Mouse (Mus musculus): ENCODE measurements at regions not wholly inside any gene's neighbourhood (a gene's known extent, or its start where the extent isn't known, plus 50 kb on each side); places are given as distances from the start of the nearest gene placed in this dataset.
"Not testable (repeated sequence)": the region's sequence is repeated elsewhere in the genome, so short reads cannot be mapped to it uniquely, and the experiment has no call there.

DNA sequence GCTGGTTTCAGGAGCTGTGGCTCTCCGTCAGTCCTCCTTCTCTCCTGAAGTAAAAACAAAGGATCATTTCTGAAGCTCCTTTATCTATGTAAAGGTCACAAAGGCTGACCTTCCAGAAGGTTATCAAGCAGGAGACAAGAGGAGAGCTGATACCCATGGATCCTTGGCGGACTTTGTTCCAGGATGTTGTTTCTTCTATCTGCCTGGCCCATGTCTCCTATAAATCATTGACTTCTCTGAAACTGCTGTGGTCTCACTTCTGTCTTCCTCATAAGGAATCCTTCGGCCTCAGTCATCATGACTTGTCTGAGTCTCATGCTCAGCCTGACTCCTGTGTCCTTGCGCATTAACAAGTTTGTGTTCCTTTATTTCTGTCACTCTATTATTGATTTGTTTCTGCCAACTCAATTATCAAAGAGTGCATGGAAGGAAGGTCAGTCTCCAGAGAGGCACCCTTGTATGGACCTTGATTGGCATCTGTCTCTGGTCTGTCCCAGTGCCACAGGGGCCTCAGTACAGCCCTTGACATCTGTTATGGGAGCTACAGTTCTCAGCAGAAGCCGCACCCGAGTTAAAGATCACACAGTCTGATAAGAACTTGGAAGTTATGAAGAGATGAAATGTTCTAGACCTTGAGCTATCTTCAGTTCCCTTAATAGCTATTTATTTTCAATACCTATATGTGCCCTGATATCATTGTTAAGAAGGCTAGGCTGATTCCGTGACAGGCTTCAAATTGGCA, 53.2 kb upstream of the Dazl start:
- WGBS: 88% methylated on average over 7 of the region's 7 CpGs
- Histone ChIP-seq H3K4me1 (replicated peaks) (no peaks in the 10 kb centered on the region), H3K27me3 (no peaks in the 10 kb centered on the region), H3K4me2 (no peak overlapping the region), H3K9ac (replicated peaks) (no peak overlapping the region), H3K36me3 (no peaks in the 10 kb centered on the region), H3K4me3 (replicated peaks) (no peak overlapping the region), H3K9me3 (no peaks in the 10 kb centered on the region), H3K27ac (no peak overlapping the region)
- no peak for ATAC-seq (ENCODE audit: insufficient number of reproducible peaks, insufficient read depth, low FRiP score, low TSS enrichment, low read depth)

DNA sequence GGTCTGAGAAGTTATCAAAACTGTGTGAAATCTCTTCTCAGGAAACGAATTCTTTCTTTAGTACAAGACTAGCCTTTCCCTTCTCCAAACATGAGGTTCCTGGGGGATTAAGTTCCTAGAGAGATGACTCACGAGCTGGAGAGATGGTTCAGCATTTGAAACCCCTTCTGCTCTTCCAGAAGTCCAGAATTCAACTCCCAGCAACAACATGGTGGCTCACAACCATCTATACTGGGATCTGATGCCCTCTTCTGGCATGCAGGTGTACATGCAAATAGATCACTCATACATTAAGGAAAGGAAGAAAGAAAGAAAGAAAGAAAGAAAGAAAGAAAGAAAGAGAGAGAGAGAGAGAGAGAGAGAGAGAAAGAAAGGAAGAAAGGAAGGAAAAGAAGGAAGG, 60.4 kb upstream of the Dazl start:
- not testable (repeated sequence) for H3K27me3 ChIP-seq; ATAC-seq (ENCODE audit: insufficient number of reproducible peaks, insufficient read depth, low FRiP score, low TSS enrichment, low read depth); H3K4me1 ChIP-seq (replicated peaks); H3K36me3 ChIP-seq; H3K9me3 ChIP-seq; H3K27ac ChIP-seq; H3K4me3 ChIP-seq (replicated peaks); H3K9ac ChIP-seq (replicated peaks); H3K4me2 ChIP-seq
- WGBS: 78% methylated on average over 2 of the region's 2 CpGs

DNA sequence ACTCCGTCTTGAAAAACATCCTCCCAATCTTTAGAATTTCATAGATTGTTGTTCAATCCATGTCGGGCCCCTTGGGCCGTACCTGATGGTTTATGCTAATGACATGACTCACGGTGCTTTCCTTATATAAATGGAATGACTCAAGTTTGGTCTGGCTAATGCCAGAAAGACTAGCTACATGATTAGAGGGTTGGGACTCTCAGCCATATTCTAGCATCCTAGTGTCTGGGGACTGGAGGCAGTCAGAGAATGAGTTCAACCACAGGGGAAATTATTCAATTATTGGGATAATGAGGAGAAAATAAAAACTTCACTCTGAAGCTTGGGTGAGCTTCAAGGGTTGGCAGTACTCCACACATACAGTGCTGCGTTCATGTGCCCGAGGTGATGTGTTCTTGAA, 60.9 kb upstream of the Dazl start:
- H3K36me3 ChIP-seq: no peaks in the 10 kb centered on the region
- H3K4me3 ChIP-seq (replicated peaks): no peak overlapping the region
- 86% methylated on average over 6 of the region's 6 CpGs for WGBS
- no peaks in the 10 kb centered on the region for H3K4me1 ChIP-seq (replicated peaks)
- no peak overlapping the region for H3K4me2 ChIP-seq
- no peaks in the 10 kb centered on the region for H3K9me3 ChIP-seq
- no peak overlapping the region for H3K9ac ChIP-seq (replicated peaks)
- no peak overlapping the region for H3K27ac ChIP-seq
- ATAC-seq (ENCODE audit: insufficient number of reproducible peaks, insufficient read depth, low FRiP score, low TSS enrichment, low read depth): no peak
- H3K27me3 ChIP-seq: no peaks in the 10 kb centered on the region

DNA sequence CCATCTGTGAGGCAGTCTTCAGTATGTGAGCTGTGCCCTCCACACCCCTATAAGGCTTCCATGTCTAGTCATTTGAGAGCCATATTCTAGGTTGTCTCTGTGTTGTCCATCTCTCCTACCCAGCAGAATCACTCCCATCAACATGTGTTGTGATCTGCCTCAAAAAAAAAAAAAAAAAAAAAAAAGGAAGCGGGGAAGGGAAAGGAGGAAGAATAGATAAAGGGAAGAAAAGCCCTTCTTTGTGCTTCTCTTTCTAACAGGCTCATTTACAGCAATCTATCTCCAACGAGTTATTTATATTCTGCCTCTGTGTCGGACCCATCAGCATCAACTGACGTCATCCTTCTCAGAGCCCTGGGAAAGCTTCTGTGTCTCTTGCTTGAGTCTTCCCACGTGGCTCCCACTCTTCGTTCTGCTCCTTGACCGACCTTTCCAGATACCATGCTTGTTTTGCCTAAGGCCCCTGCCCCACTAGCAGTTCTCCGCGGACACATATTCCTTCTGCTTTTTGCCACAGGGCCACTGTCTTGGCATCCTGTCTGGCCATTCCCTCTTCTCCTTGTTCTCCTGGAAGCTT, 68.3 kb upstream of the Dazl start:
- no peaks in the 10 kb centered on the region for H3K9me3 ChIP-seq
- no peak for ATAC-seq (ENCODE audit: insufficient number of reproducible peaks, insufficient read depth, low FRiP score, low TSS enrichment, low read depth)
- 78% methylated on average over 9 of the region's 9 CpGs for WGBS
- no peak overlapping the region for H3K9ac ChIP-seq (replicated peaks)
- no peak overlapping the region for H3K27ac ChIP-seq
- H3K4me2 ChIP-seq: no peak overlapping the region
- no peak overlapping the region for H3K4me3 ChIP-seq (replicated peaks)
- no peaks in the 10 kb centered on the region for H3K27me3 ChIP-seq
- H3K36me3 ChIP-seq: no peaks in the 10 kb centered on the region
- H3K4me1 ChIP-seq (replicated peaks): 0 out of 2 replicates have a peak, but pooled peaks cover 6% of the 10 kb centered on the region

DNA sequence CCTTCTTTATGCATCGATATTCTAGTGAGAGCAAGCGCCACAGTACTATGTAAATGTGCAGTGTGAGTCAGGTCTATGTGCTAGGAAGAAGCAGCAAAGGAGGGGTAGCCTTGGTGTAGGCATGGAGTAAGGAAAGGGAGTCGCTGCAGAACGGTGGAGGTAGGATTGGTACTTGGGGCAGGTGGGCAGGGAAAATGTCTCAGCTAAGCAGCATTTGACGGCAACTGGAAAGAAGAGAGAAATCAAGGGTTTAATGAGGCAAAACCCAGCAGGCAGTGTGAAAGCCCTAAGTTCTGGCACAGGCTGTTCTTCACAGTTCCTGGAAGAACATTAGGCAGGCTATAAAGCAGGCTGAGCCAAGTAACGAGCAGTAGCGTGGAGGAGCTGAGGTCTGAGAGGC, 72.0 kb upstream of the Dazl start:
- Histone ChIP-seq H3K9me3 (no peaks in the 10 kb centered on the region), H3K36me3 (no peaks in the 10 kb centered on the region), H3K4me1 (replicated peaks) (0 out of 2 replicates have a peak, but pooled peaks cover 6% of the 10 kb centered on the region), H3K4me2 (no peak overlapping the region), H3K27ac (no peak overlapping the region), H3K27me3 (no peaks in the 10 kb centered on the region), H3K4me3 (replicated peaks) (no peak overlapping the region), H3K9ac (replicated peaks) (no peak overlapping the region)
- no peak for ATAC-seq (ENCODE audit: insufficient number of reproducible peaks, insufficient read depth, low FRiP score, low TSS enrichment, low read depth)
- 68% methylated on average over 7 of the region's 7 CpGs for WGBS

DNA sequence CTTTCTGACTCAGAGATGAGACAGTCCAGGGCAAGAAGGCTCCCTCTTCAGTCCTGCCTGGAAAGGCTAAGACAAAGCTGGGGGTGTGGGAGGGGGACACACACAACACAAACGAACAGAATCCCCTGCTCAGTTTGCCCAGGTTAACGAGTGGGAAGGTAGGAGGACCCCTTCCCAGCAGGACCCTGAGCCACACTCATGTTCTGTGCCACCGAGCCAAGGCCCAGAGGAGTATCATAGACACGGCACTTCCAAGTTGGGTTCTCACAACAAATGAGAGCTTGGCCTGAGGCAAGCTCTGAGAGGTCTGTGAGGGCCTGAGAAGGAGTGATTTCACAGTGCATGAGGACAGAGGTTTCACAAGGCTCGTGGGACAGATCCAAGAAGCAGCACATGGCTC, 72.7 kb upstream of the Dazl start:
- no peak overlapping the region for H3K9ac ChIP-seq (replicated peaks)
- 0 out of 2 replicates have a peak, but pooled peaks cover 6% of the 10 kb centered on the region for H3K4me1 ChIP-seq (replicated peaks)
- H3K4me2 ChIP-seq: no peak overlapping the region
- no peaks in the 10 kb centered on the region for H3K36me3 ChIP-seq
- no peak overlapping the region for H3K27ac ChIP-seq
- WGBS: 61% methylated on average over 5 of the region's 5 CpGs
- no peak for ATAC-seq (ENCODE audit: insufficient number of reproducible peaks, insufficient read depth, low FRiP score, low TSS enrichment, low read depth)
- no peaks in the 10 kb centered on the region for H3K9me3 ChIP-seq
- H3K4me3 ChIP-seq (replicated peaks): no peak overlapping the region
- H3K27me3 ChIP-seq: no peaks in the 10 kb centered on the region

DNA sequence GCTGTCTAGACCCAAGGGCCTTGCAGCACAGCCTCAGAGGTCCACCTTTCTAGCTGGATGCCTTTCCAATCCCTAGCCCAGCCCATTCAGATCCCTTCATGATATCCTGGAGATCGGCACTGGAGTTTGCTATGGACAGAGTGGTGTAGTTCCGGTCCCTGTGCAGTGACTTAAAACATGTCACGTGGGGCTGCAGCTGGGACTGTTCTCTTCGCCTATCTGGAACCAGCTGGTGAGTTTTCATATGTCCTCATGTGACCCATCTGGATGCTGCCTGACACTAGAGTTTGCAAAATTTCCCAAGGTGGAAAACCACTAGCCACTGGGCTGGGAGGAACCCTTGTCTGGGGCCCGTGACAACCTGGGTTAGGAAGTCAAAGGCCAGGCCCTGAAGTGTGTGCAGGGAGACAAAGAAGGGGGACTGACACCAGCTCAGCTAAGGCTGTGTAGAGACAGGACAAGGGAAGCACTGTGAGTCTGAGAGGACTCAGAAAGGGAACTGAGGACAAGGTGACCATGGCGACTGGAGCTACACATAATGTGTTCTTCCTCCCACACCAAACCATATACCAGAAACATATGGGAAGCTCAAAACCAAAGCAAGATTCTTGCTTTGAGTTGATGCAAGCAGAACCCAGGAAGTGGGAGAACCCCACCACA, 75.9 kb upstream of the Dazl start:
- no peak for ATAC-seq (ENCODE audit: insufficient number of reproducible peaks, insufficient read depth, low FRiP score, low TSS enrichment, low read depth)
- Histone ChIP-seq H3K4me1 (replicated peaks) (0 out of 2 replicates have a peak, but pooled peaks cover 6% of the 10 kb centered on the region), H3K4me3 (replicated peaks) (no peak overlapping the region), H3K4me2 (no peak overlapping the region), H3K36me3 (no peaks in the 10 kb centered on the region), H3K27ac (no peak overlapping the region), H3K27me3 (no peaks in the 10 kb centered on the region), H3K9ac (replicated peaks) (no peak overlapping the region; the same call in 1 of the 2 replicates), H3K9me3 (no peaks in the 10 kb centered on the region)
- 84% methylated on average over 6 of the region's 6 CpGs for WGBS

DNA sequence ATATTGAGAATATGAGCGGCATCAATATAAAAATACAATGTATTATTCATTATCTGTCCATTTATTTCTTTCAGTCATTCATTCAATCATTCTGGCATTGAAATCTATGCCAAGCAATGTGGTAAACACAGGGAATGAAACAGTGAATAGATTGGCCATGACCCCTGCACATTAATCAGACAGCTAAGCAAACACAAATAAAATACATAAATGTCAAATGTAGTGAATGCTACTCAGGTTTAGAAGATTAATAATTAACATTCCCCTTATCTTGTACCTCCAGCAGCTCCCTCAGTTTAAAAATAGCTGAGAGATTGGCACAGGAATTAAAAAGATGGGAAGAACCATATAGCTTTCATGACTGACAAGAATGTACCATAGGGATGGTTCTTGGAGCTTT, 77.0 kb upstream of the Dazl start:
- Histone ChIP-seq H3K27ac (no peak overlapping the region), H3K4me1 (replicated peaks) (0 out of 2 replicates have a peak, but pooled peaks cover 4% of the 10 kb centered on the region), H3K27me3 (no peaks in the 10 kb centered on the region), H3K9ac (replicated peaks) (no peak overlapping the region), H3K4me2 (no peak overlapping the region), H3K4me3 (replicated peaks) (no peak overlapping the region), H3K36me3 (no peaks in the 10 kb centered on the region), H3K9me3 (no peaks in the 10 kb centered on the region)
- no peak for ATAC-seq (ENCODE audit: insufficient number of reproducible peaks, insufficient read depth, low FRiP score, low TSS enrichment, low read depth)
- WGBS: 95% methylated on average over 1 of the region's 1 CpGs

DNA sequence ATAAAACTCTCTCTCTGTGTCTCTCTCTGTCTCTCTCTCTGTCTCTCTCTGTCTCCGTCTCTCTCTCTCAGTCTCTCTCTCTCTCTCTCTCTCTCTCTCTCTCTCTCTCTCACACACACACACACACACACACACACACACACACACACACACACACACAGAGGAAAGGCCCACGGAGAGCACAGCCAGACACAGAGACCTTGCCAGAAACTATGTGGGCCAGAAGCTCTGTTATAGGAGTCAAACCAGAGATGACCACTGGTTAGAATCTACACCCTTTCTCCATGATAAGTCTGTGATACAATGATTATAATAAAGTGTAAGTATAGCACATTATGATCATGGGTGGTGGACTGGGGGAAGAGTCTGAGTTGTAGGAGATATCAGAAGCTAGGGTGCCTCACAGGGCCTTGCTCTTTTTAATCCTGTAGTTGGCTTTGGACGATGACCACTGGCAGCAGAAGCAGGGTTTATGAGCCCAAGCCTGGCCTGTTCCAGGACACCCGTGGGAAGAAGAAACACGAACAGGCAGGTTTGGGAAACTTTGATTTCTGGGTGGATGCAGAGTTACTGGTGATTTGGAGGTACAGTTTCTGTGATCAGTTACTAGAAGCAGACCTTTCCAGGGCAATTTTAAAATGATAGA, 80.2 kb upstream of the Dazl start:
- Histone ChIP-seq H3K4me1 (replicated peaks) (no peaks in the 10 kb centered on the region), H3K4me2 (no peak overlapping the region), H3K9me3 (no peaks in the 10 kb centered on the region), H3K36me3 (no peaks in the 10 kb centered on the region), H3K27me3 (no peaks in the 10 kb centered on the region), H3K27ac (no peak overlapping the region), H3K4me3 (replicated peaks) (no peak overlapping the region), H3K9ac (replicated peaks) (no peak overlapping the region)
- 75% methylated on average over 5 of the region's 5 CpGs for WGBS
- no peak for ATAC-seq (ENCODE audit: insufficient number of reproducible peaks, insufficient read depth, low FRiP score, low TSS enrichment, low read depth)

DNA sequence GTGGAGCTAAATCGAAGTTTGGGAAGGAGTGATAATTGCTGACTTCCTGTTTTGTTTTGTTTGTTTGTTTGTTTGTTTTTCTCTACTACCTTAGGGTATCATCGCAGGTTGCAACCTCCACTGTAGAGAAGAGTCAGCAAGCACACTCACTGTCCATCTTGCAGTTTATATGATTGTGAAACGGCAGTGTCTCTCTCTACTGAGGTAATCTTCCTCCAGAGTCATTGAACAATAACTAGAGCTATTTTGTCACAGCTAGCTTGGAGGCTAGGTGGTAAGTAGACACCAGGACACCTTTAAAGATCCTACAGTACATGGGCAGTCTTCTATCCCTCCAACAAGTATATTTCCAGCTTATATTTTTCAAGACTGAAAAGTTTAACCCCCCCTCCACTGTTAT, 82.0 kb upstream of the Dazl start:
- WGBS: 82% methylated on average over 3 of the region's 3 CpGs
- Histone ChIP-seq H3K9ac (replicated peaks) (no peak overlapping the region), H3K4me3 (replicated peaks) (no peak overlapping the region), H3K27me3 (no peaks in the 10 kb centered on the region), H3K9me3 (no peaks in the 10 kb centered on the region), H3K4me2 (no peak overlapping the region), H3K4me1 (replicated peaks) (no peaks in the 10 kb centered on the region), H3K36me3 (no peaks in the 10 kb centered on the region), H3K27ac (no peak overlapping the region)
- ATAC-seq (ENCODE audit: insufficient number of reproducible peaks, insufficient read depth, low FRiP score, low TSS enrichment, low read depth): no peak

DNA sequence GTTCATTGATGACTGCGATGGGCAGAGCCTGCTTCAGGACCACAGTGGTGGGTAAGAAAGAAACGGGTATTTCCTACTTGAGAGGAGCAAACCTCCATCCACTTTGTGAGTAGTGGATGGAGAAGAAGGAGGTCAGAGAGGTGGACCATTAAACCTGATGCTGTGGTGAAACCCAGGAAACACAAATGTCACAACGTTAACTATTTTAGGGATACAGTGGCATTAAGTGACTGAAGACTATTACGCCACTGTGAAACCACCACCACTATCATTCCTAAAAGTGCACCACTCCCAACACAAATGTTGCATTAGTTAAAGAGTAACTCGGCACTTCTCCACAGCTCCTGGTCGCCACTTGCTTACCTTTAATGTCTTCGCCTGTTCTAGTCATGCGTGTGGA, 83.3 kb upstream of the Dazl start:
- no peak for ATAC-seq (ENCODE audit: insufficient number of reproducible peaks, insufficient read depth, low FRiP score, low TSS enrichment, low read depth)
- no peak overlapping the region for H3K9ac ChIP-seq (replicated peaks)
- no peaks in the 10 kb centered on the region for H3K27me3 ChIP-seq
- 92% methylated on average over 8 of the region's 8 CpGs for WGBS
- no peak overlapping the region for H3K27ac ChIP-seq
- no peaks in the 10 kb centered on the region for H3K36me3 ChIP-seq
- no peaks in the 10 kb centered on the region for H3K4me1 ChIP-seq (replicated peaks)
- no peak overlapping the region for H3K4me3 ChIP-seq (replicated peaks)
- H3K9me3 ChIP-seq: no peaks in the 10 kb centered on the region
- H3K4me2 ChIP-seq: no peak overlapping the region

Data from limb, embryonic 12.5 days (tissue).